10 mouse cellular contexts compared by ENCODE assay signal in the genomic region with DNA sequence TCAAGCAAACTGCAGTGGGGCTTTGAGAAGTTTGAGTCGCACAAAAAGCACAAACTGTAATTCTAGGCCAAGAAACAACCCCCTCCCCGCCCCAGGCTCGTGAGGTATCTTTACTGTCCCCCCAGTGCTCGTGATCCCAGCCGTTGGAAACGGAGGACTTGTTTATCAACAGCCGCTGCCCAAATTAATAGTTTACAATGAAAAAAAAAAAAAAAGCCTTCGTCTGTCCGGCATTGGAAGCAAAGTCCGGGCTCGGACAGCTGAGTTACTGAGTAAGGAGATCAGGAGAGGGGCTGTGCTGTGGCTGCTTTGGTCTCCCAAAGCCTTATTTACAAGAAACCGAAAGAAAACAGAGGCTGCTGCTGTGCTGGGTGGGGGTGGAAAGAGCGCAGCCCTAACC. TPM values are rescaled to one million over a fixed set of nuclear protein-coding genes. Genes with fewer than 3 reads are reported as not detected.
DNase-seq lines count a peak whose midpoint lies in the region; ATAC-seq lines count a peak whose summit lies in the region.
"Had no signal": no experiment of that assay in that cellular context is flagged by ENCODE, and none has a peak within 500 bp of the region (broad histone marks: within the 10 kb centered on the region; RNA-seq: fewer than 3 reads in every experiment).

No protein-coding gene starts in this region.

- no peak for DNase-seq in heart, adult 11 months
- no peak for DNase-seq in T-cell, adult 2 months (ENCODE audit: low spot score)
- no peak for DNase-seq in gastrocnemius, postnatal 10 days
- DNase-seq: adrenal gland, postnatal 10 days; retina, postnatal 1 day had no signal

- WGBS in heart, embryonic 13.5 days, result 17% methylated on average over 13 of the region's 13 CpGs
- WGBS in embryonic facial prominence, embryonic 13.5 days, result 17% methylated on average over 13 of the region's 13 CpGs
- WGBS in intestine, embryonic 16.5 days, result 20% methylated on average over 13 of the region's 13 CpGs
- 17% methylated on average over 13 of the region's 13 CpGs for WGBS in liver, embryonic 12.5 days (ENCODE audit: insufficient replicate concordance)

- peaks cover 99% of the 10 kb centered on the region for H3K27me3 ChIP-seq in heart, embryonic 13.5 days (replicated peaks)
- peaks cover 40% of the 10 kb centered on the region for H3K27me3 ChIP-seq in embryonic facial prominence, embryonic 13.5 days
- H3K27me3 ChIP-seq in intestine, embryonic 16.5 days (replicated peaks; ENCODE audit: control insufficient read depth, insufficient read depth, low read length), result peaks cover 56% of the 10 kb centered on the region
- peaks cover 84% of the 10 kb centered on the region for H3K27me3 ChIP-seq in liver, embryonic 12.5 days (replicated peaks)

- H3K27ac ChIP-seq in heart, embryonic 13.5 days (replicated peaks), result no peak overlapping the region
- H3K27ac ChIP-seq in embryonic facial prominence, embryonic 13.5 days, result peak overlapping the region; percentile 44; the same call in 1 of the 2 replicates
- H3K27ac ChIP-seq in intestine, embryonic 16.5 days (ENCODE audit: low read length), result no peak overlapping the region
- no peak overlapping the region for H3K27ac ChIP-seq in liver, embryonic 12.5 days

- peak overlapping the region; percentile 50 for H3K4me3 ChIP-seq in heart, embryonic 13.5 days
- peak overlapping the region; percentile 29 for H3K4me3 ChIP-seq in embryonic facial prominence, embryonic 13.5 days
- peak overlapping the region; percentile 21 for H3K4me3 ChIP-seq in intestine, embryonic 16.5 days (ENCODE audit: low read length)
- H3K4me3 ChIP-seq in liver, embryonic 12.5 days, result peak overlapping the region; percentile 47

- H3K9ac ChIP-seq in heart, embryonic 13.5 days, result peak overlapping the region; percentile 70
- H3K9ac ChIP-seq in embryonic facial prominence, embryonic 13.5 days, result peak overlapping the region; percentile 64
- no peak overlapping the region for H3K9ac ChIP-seq in intestine, embryonic 16.5 days (ENCODE audit: low read depth, low read length)
- peak overlapping the region; percentile 56 for H3K9ac ChIP-seq in liver, embryonic 12.5 days

- no peak for ATAC-seq in heart, embryonic 13.5 days (ENCODE audit: extremely low read depth, insufficient number of reproducible peaks, low FRiP score, low TSS enrichment)
- no peak for ATAC-seq in embryonic facial prominence, embryonic 13.5 days (ENCODE audit: insufficient number of reproducible peaks, insufficient read depth, low FRiP score, low TSS enrichment, low read depth)
- no peak for ATAC-seq in intestine, embryonic 16.5 days
- no peak for ATAC-seq in liver, embryonic 12.5 days
- ATAC-seq in frontal cortex, adult (ENCODE audit: low TSS enrichment), result no peak

- H3K36me3 ChIP-seq in heart, embryonic 13.5 days, result no peaks in the 10 kb centered on the region
- no peaks in the 10 kb centered on the region; the same call in 1 of the 2 replicates for H3K36me3 ChIP-seq in embryonic facial prominence, embryonic 13.5 days
- H3K36me3 ChIP-seq in intestine, embryonic 16.5 days (ENCODE audit: control insufficient read depth, insufficient read depth, low read length), result no peaks in the 10 kb centered on the region
- H3K36me3 ChIP-seq in liver, embryonic 12.5 days, result no peaks in the 10 kb centered on the region

- peaks cover 3% of the 10 kb centered on the region; the same call in 1 of the 2 replicates for H3K9me3 ChIP-seq in heart, embryonic 13.5 days
- no peaks in the 10 kb centered on the region for H3K9me3 ChIP-seq in embryonic facial prominence, embryonic 13.5 days
- no peaks in the 10 kb centered on the region for H3K9me3 ChIP-seq in intestine, embryonic 16.5 days (ENCODE audit: control insufficient read depth, low read length)
- peaks cover 3% of the 10 kb centered on the region; the same call in 1 of the 2 replicates for H3K9me3 ChIP-seq in liver, embryonic 12.5 days (replicated peaks)

- H3K4me2 ChIP-seq in heart, embryonic 13.5 days, result peak overlapping the region; percentile 69
- H3K4me2 ChIP-seq in embryonic facial prominence, embryonic 13.5 days, result peak overlapping the region; percentile 92
- H3K4me2 ChIP-seq in intestine, embryonic 16.5 days (ENCODE audit: low read depth, low read length), result peak overlapping the region; percentile 33
- H3K4me2 ChIP-seq in liver, embryonic 12.5 days, result peak overlapping the region; percentile 65

- H3K4me1 ChIP-seq in heart, embryonic 13.5 days, result peaks cover 9% of the 10 kb centered on the region
- peaks cover 82% of the 10 kb centered on the region for H3K4me1 ChIP-seq in embryonic facial prominence, embryonic 13.5 days
- H3K4me1 ChIP-seq in intestine, embryonic 16.5 days (ENCODE audit: control insufficient read depth, insufficient read depth, low read length), result 0 out of 2 replicates have a peak, but pooled peaks cover 9% of the 10 kb centered on the region
- H3K4me1 ChIP-seq in liver, embryonic 12.5 days, result peaks cover 24% of the 10 kb centered on the region

RNA-seq across cellular contexts. Expression of gene Glis1, which starts 5.9 kb away (rescaled TPM):
- 0.12 and 0.64 TPM in 2 replicates for polyA plus RNA-seq in heart, embryonic 13.5 days (2015; fragmentation: Nextera tagmentation; extraction: Ambion mirVana)
- 55.8 and 60.4 TPM in 2 replicates for polyA plus RNA-seq in embryonic facial prominence, embryonic 13.5 days (2015; fragmentation: Nextera tagmentation; extraction: Ambion mirVana)
- polyA plus RNA-seq in intestine, embryonic 16.5 days (2015; fragmentation: Nextera tagmentation; extraction: Ambion mirVana), result 0.31 and 0.32 TPM in 2 replicates
- 0.24 and 0.32 TPM in 2 replicates for polyA plus RNA-seq in liver, embryonic 12.5 days (2016; fragmentation: Nextera tagmentation; extraction: Ambion mirVana)
- 1 to 10 TPM in 1 of 2 experiments, under 1 TPM in 1; 0.93 to 1.4 TPM for total RNA-seq in gastrocnemius, postnatal 10 days (2021)

Comparison
In these comparisons a context has a peak if more than half of its experiments do, and no peak if none do; other contexts are left out.
1. H3K4me2 ChIP-seq: peak in every context shown above with its lines; median percentile 92 in embryonic facial prominence, embryonic 13.5 days; 69 in heart, embryonic 13.5 days; 65 in liver, embryonic 12.5 days; 33 in intestine, embryonic 16.5 days.
2. RNA of gene Glis1, which starts 5.9 kb away (polyA plus RNA-seq): 55.8 to 60.4 TPM in embryonic facial prominence, embryonic 13.5 days; 0.31 to 0.32 TPM in intestine, embryonic 16.5 days, 0.24 to 0.32 TPM in liver, embryonic 12.5 days and 0.12 to 0.64 TPM in heart, embryonic 13.5 days; every median in the first group is over 10 times any median in the second.
3. Peak in every context shown above with its lines, with median percentiles within 50 percentile points of each other: H3K4me3 ChIP-seq.